Mouse (Mus musculus): ENCODE measurements at regions not wholly inside any gene's neighbourhood (a gene's known extent, or its start where the extent isn't known, plus 50 kb on each side); places are given as distances from the start of the nearest gene placed in this dataset.

DNA sequence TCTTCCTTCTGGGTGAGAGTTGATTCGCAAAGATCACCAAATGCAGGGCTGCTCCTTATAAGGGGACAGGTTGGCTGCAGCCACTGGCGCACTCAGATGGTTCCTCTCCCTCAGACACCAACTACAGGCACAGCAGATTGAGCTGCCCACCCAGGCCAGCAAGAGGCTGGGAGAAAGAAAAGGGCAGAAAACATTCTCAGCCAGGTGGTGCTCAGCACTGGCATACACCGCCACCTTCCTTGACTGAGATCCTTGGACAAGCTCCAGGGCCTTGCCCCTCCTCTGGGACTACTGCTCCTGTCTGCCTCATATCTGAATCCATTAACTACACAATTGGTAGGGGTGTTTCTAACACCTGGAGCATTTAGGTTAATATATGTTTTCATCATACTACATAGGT, 110.4 kb upstream of the Pou3f3 start:
- TF ChIP-seq CTCF (IDR thresholded peaks at IDR 0.05; ENCODE audit: borderline replicate concordance, insufficient read depth, low read length): no peak
- no peak for TF ChIP-seq POLR2A (IDR thresholded peaks at IDR 0.05; ENCODE audit: low read depth, low read length)
